Mouse (Mus musculus): ENCODE data around the gene Ip6k3. TPM values are rescaled to one million over a fixed set of nuclear protein-coding genes. Genes with fewer than 3 reads are reported as not detected.

Gene Ip6k3
- total RNA-seq (2022), result 1 to 10 TPM in 3 of 4 experiments, under 1 TPM in 1; 0.49 to 1.8 (median 1.3) TPM

- DNase-seq, result no peak
Observed at GRCm38 (mm10) chr17:27167545-27167944, at the start of gene Ip6k3. Gene Ip6k3 (minus strand): TSS chr17:27167795.

- no peak for DNase-seq
Observed at GRCm38 (mm10) chr17:27212768-27213525, 45.4 kb upstream of the Ip6k3 start.

GRCm38 (mm10) chr17:27212006-27212405 is 44.4 kb upstream of the Ip6k3 start:
- DNase-seq, result no peak

GRCm38 (mm10) chr17:27207113-27207707 is 39.6 kb upstream of the Ip6k3 start:
- DNase-seq, result peak; percentile 62

GRCm38 (mm10) chr17:27204075-27204909 is 36.7 kb upstream of the Ip6k3 start, which contains the start of gene Lemd2:
Gene Lemd2 (minus strand): TSS chr17:27204469.
- peak; percentile 94 for DNase-seq

GRCm38 (mm10) chr17:27203358-27204074 is 35.9 kb upstream of the Ip6k3 start:
- DNase-seq, result no peak

- DNase-seq, result no peak
Observed at GRCm38 (mm10) chr17:27202919-27203357, 35.3 kb upstream of the Ip6k3 start.

- no peak for DNase-seq
Observed at GRCm38 (mm10) chr17:27201981-27202380, 34.4 kb upstream of the Ip6k3 start.

- DNase-seq, result no peak
Observed at GRCm38 (mm10) chr17:27200801-27201200, 33.2 kb upstream of the Ip6k3 start.

GRCm38 (mm10) chr17:27199864-27200263 is 32.3 kb upstream of the Ip6k3 start:
- DNase-seq, result no peak

GRCm38 (mm10) chr17:27199205-27199604 is 31.6 kb upstream of the Ip6k3 start:
- DNase-seq, result no peak

- no peak for DNase-seq
Observed at GRCm38 (mm10) chr17:27196206-27196605, 28.6 kb upstream of the Ip6k3 start.

GRCm38 (mm10) chr17:27194258-27195185 is 26.9 kb upstream of the Ip6k3 start:
- DNase-seq, result no peak

GRCm38 (mm10) chr17:27191804-27192203 is 24.2 kb upstream of the Ip6k3 start:
- DNase-seq, result no peak

- DNase-seq, result no peak
Observed at GRCm38 (mm10) chr17:27191189-27191588, 23.6 kb upstream of the Ip6k3 start.

GRCm38 (mm10) chr17:27189640-27190216 is 22.1 kb upstream of the Ip6k3 start:
- no peak for DNase-seq

- no peak for DNase-seq
Observed at GRCm38 (mm10) chr17:27188883-27189282, 21.3 kb upstream of the Ip6k3 start.

- DNase-seq, result peak; percentile 60
Observed at GRCm38 (mm10) chr17:27187059-27187458, 19.5 kb upstream of the Ip6k3 start.

GRCm38 (mm10) chr17:27186068-27186467 is 18.5 kb upstream of the Ip6k3 start:
- DNase-seq, result no peak

- DNase-seq, result no peak
Observed at GRCm38 (mm10) chr17:27183667-27184292, 16.2 kb upstream of the Ip6k3 start.
